Comparison of ENCODE assay signal across 34 mouse cellular contexts in the genomic region with DNA sequence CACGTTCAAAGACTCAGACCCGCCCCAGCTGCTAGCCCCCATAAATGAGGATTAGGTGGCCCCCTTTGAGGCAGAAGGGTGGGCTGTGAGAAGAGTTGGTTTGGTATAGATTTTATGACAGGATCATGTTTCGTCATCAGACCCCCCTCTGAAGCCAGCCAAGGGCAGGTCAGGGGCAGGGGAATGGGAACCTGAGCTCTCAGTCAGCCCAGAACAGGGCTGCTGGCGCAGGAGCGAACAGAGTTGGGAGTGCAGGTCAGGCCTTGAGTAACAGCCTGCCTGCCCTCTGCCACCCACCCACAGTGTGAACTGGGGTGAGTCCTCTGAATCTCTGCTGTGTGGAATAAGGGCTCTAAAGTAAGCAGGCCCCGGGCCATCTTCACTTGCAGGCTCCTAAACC. TPM values are rescaled to one million over a fixed set of nuclear protein-coding genes. Genes with fewer than 3 reads are reported as not detected.
DNase-seq lines count a peak whose midpoint lies in the region; ATAC-seq and TF ChIP-seq lines count a peak whose summit lies in the region.
"Had no signal": no experiment of that assay in that cellular context is flagged by ENCODE, and none has a peak within 500 bp of the region (broad histone marks: within the 10 kb centered on the region; RNA-seq: fewer than 3 reads in every experiment).

No protein-coding gene starts in this region.

- TF ChIP-seq POLR2A in kidney, adult 2 months (IDR thresholded peaks at IDR 0.05; ENCODE audit: low read depth, low read length) = no peak

- DNase-seq in embryo, embryonic 11 days = peak; percentile 31
- DNase-seq in embryo, embryonic 10.5 days (ENCODE audit: low spot score) = no peak
- DNase-seq in kidney, adult 2 months = no peak
- DNase-seq in midbrain, embryonic 11.5 days (ENCODE audit: low spot score, missing footprints) = peak; percentile 57
- DNase-seq in layer of hippocampus, adult 2 months (ENCODE audit: low spot score in 2 of 2) = no peak
- no peak for DNase-seq in thymus, postnatal 25 days
- DNase-seq: adrenal gland, adult 8-10 months; adrenal gland, postnatal 25 days; cerebellum, adult 11-12 months; cerebellum, adult 8-10 months; cerebellum, postnatal 10 days; cerebellum, postnatal 36 days; gastrocnemius, postnatal 10 days; heart, adult 11 months had no signal

- peaks cover 13% of the 10 kb centered on the region for H3K27me3 ChIP-seq in kidney, embryonic 16.5 days (ENCODE audit: insufficient read depth, low read length)
- H3K27me3 ChIP-seq in kidney, adult 2 months (replicated peaks; ENCODE audit: control insufficient read depth, insufficient read depth, low read length) = 0 out of 2 replicates have a peak, but pooled peaks cover 6% of the 10 kb centered on the region
- peaks cover 19% of the 10 kb centered on the region for H3K27me3 ChIP-seq in midbrain, embryonic 11.5 days (ENCODE audit: control insufficient read depth, insufficient read depth, low read length)
- peaks cover 52% of the 10 kb centered on the region for H3K27me3 ChIP-seq in midbrain, embryonic 13.5 days

- no peak overlapping the region for H3K4me2 ChIP-seq in kidney, embryonic 16.5 days (replicated peaks; ENCODE audit: low read depth, low read length)
- no peak overlapping the region for H3K4me2 ChIP-seq in midbrain, embryonic 11.5 days
- H3K4me2 ChIP-seq in midbrain, embryonic 13.5 days (replicated peaks) = no peak overlapping the region
- H3K4me2 ChIP-seq: forebrain, embryonic 13.5 days; heart, embryonic 11.5 days; hindbrain, embryonic 12.5 days; hindbrain, embryonic 15.5 days had no signal

- peak; percentile 69 for ATAC-seq in kidney, embryonic 16.5 days (ENCODE audit: low FRiP score, low TSS enrichment)
- no peak for ATAC-seq in midbrain, embryonic 11.5 days (ENCODE audit: low FRiP score)
- ATAC-seq in midbrain, embryonic 13.5 days = no peak
- ATAC-seq: activated CD4-positive, CD25-positive, alpha-beta regulatory T cell, adult 4 months; forebrain, embryonic 13.5 days; forebrain, embryonic 16.5 days had no signal

- no peak overlapping the region for H3K4me3 ChIP-seq in kidney, embryonic 16.5 days (ENCODE audit: low read length)
- H3K4me3 ChIP-seq in kidney, adult 2 months (ENCODE audit: insufficient read depth, low read depth, low read length) = no peak overlapping the region
- H3K4me3 ChIP-seq in midbrain, embryonic 11.5 days (ENCODE audit: low read depth, low read length) = no peak overlapping the region
- H3K4me3 ChIP-seq in midbrain, embryonic 13.5 days (replicated peaks) = no peak overlapping the region
- H3K4me3 ChIP-seq in layer of hippocampus, adult 2 months = no peak overlapping the region
- H3K4me3 ChIP-seq: forebrain, embryonic 10.5 days; forebrain, embryonic 13.5 days; hindbrain, embryonic 12.5 days; hindbrain, embryonic 15.5 days had no signal

- no peaks in the 10 kb centered on the region for H3K36me3 ChIP-seq in kidney, embryonic 16.5 days (ENCODE audit: insufficient read depth, low read length)
- no peaks in the 10 kb centered on the region for H3K36me3 ChIP-seq in kidney, adult 2 months (ENCODE audit: control insufficient read depth, insufficient read depth, low read length)
- H3K36me3 ChIP-seq in midbrain, embryonic 11.5 days (ENCODE audit: control insufficient read depth, insufficient read depth, low read length) = no peaks in the 10 kb centered on the region
- H3K36me3 ChIP-seq in midbrain, embryonic 13.5 days = no peaks in the 10 kb centered on the region
- H3K36me3 ChIP-seq: forebrain, embryonic 10.5 days; hindbrain, embryonic 12.5 days; hindbrain, embryonic 15.5 days had no signal

- no peak for TF ChIP-seq CTCF in kidney, adult 2 months (conservative IDR thresholded peaks at IDR 0.05; ENCODE audit: insufficient read depth, insufficient read length, low read depth, low read length)
- TF ChIP-seq CTCF in layer of hippocampus, adult 2 months (conservative IDR thresholded peaks at IDR 0.05) = no peak

- no peak overlapping the region for H3K9ac ChIP-seq in kidney, embryonic 16.5 days (replicated peaks; ENCODE audit: low read length)
- no peak overlapping the region for H3K9ac ChIP-seq in midbrain, embryonic 11.5 days (ENCODE audit: low read length)
- H3K9ac ChIP-seq in midbrain, embryonic 13.5 days (replicated peaks) = no peak overlapping the region
- H3K9ac ChIP-seq: forebrain, embryonic 13.5 days; hindbrain, embryonic 12.5 days; hindbrain, embryonic 15.5 days had no signal

- 45% methylated on average over 6 of the region's 6 CpGs for WGBS in kidney, embryonic 16.5 days
- 68% methylated on average over 6 of the region's 6 CpGs for WGBS in kidney, adult 2 months
- WGBS in midbrain, embryonic 11.5 days = 78% methylated on average over 6 of the region's 6 CpGs
- WGBS in midbrain, embryonic 13.5 days = 75% methylated on average over 6 of the region's 6 CpGs

- H3K4me1 ChIP-seq in kidney, embryonic 16.5 days (ENCODE audit: insufficient read depth, low read length) = peaks cover 11% of the 10 kb centered on the region
- H3K4me1 ChIP-seq in kidney, adult 2 months (ENCODE audit: control insufficient read depth, insufficient read depth, low read length) = no peaks in the 10 kb centered on the region
- peaks cover 9% of the 10 kb centered on the region for H3K4me1 ChIP-seq in midbrain, embryonic 11.5 days (ENCODE audit: control insufficient read depth, insufficient read depth, low read length)
- H3K4me1 ChIP-seq in midbrain, embryonic 13.5 days (replicated peaks) = peaks cover 14% of the 10 kb centered on the region

- H3K27ac ChIP-seq in kidney, embryonic 16.5 days (ENCODE audit: low read length) = no peak overlapping the region
- no peak overlapping the region for H3K27ac ChIP-seq in kidney, adult 2 months (ENCODE audit: insufficient read depth, low read depth, low read length)
- H3K27ac ChIP-seq in midbrain, embryonic 11.5 days (ENCODE audit: low read depth, low read length) = no peak overlapping the region
- no peak overlapping the region for H3K27ac ChIP-seq in midbrain, embryonic 13.5 days
- H3K27ac ChIP-seq in layer of hippocampus, adult 2 months = no peak overlapping the region
- H3K27ac ChIP-seq: forebrain, embryonic 10.5 days; forebrain, embryonic 13.5 days; hindbrain, embryonic 12.5 days; hindbrain, embryonic 15.5 days had no signal

- H3K9me3 ChIP-seq in kidney, embryonic 16.5 days (ENCODE audit: low read length) = peaks cover 3% of the 10 kb centered on the region
- no peaks in the 10 kb centered on the region for H3K9me3 ChIP-seq in midbrain, embryonic 11.5 days (ENCODE audit: control insufficient read depth, low read length)
- no peaks in the 10 kb centered on the region for H3K9me3 ChIP-seq in midbrain, embryonic 13.5 days
- H3K9me3 ChIP-seq: forebrain, embryonic 13.5 days; hindbrain, embryonic 12.5 days; hindbrain, embryonic 15.5 days had no signal

RNA-seq across cellular contexts. Expression of gene Gm12830, which starts 25.2 kb away (rescaled TPM):
- 0.06 and 0.13 TPM in 2 replicates for polyA plus RNA-seq in kidney, embryonic 16.5 days (2015; fragmentation: Nextera tagmentation; extraction: Ambion mirVana)
- polyA plus RNA-seq in kidney, adult 2 months (2012; rRNA removed) = not detected in 2 replicates
- not detected in 2 replicates for polyA plus RNA-seq in midbrain, embryonic 11.5 days (2014; fragmentation: Nextera tagmentation; extraction: Ambion mirVana)
- 0.08 TPM in 1 of 2 replicates, not detected in the other for polyA plus RNA-seq in midbrain, embryonic 13.5 days (2015; fragmentation: Nextera tagmentation; extraction: Ambion mirVana)
- not detected for total RNA-seq in layer of hippocampus, adult 2 months (2021)
- total RNA-seq: adrenal gland, adult 8-10 months; adrenal gland, postnatal 25 days; ES-E14; gastrocnemius, adult 18-20 months; gastrocnemius, postnatal 10 days; gastrocnemius, postnatal 4 days; heart, adult 8-10 months; heart, postnatal 25 days; hematopoietic stem cell, adult 5-6 weeks had no signal
- polyA plus RNA-seq: activated CD4-positive, CD25-positive, alpha-beta regulatory T cell, adult 4 months; brain, embryonic 14.5 days; cortical plate, adult 2 months; embryonic facial prominence, embryonic 14.5 days; forebrain, embryonic 10.5 days; forebrain, embryonic 13.5 days; forebrain, embryonic 16.5 days; heart, embryonic 11.5 days; heart, embryonic 14.5 days; heart, postnatal 0 days; hindbrain, embryonic 12.5 days; hindbrain, embryonic 15.5 days had no signal

Comparison
In these comparisons a context has a peak if more than half of its experiments do, and no peak if none do; other contexts are left out.
1. DNase-seq: peak in embryo, embryonic 11 days (single experiment) and midbrain, embryonic 11.5 days (single experiment); none in embryo, embryonic 10.5 days (single experiment), kidney, adult 2 months (single experiment), layer of hippocampus, adult 2 months (0 of 2) and thymus, postnatal 25 days (single experiment).